Mouse (Mus musculus): ENCODE data around the gene Rnf187. TPM values are rescaled to one million over a fixed set of nuclear protein-coding genes. Genes with fewer than 3 reads are reported as not detected.

Rnf187 gene
- total RNA-seq, 2 experiments from 2014 or later: 150 to 151 TPM

GRCm38 (mm10) chr11:58914461-58915028 is 24.2 kb downstream of the Rnf187 start:
- intact Hi-C loops (cut with DNase I): no loop called here
- peak in 1 of 2 experiments; percentile 40 for DNase-seq

- no peak for DNase-seq
- intact Hi-C loops (cut with DNase I): no loop called here
Measured at GRCm38 (mm10) chr11:58913776-58914175, 24.9 kb downstream of the Rnf187 start.

GRCm38 (mm10) chr11:58904838-58905237 is 33.9 kb downstream of the Rnf187 start:
- intact Hi-C loops (cut with DNase I): loop anchor here (5.0 kb wide), 1 partner anchor 58 kb away; the partner anchor contains the start of gene Gm12258
- DNase-seq: peak in 1 of 2 experiments; percentile 27

GRCm38 (mm10) chr11:58904410-58904718 is 34.4 kb downstream of the Rnf187 start:
- no peak for DNase-seq
- intact Hi-C loops (cut with DNase I): loop anchor here (5.0 kb wide), 1 partner anchor 57 kb away; the partner anchor contains the start of gene Gm12258

GRCm38 (mm10) chr11:58903511-58904409 is 35.0 kb downstream of the Rnf187 start, which contains the start of gene Zfp39:
Gene Zfp39 (minus strand): TSS chr11:58904225.
- intact Hi-C loops (cut with DNase I): loop anchor here (5.0 kb wide), 1 partner anchor 56 kb away; the partner anchor contains the start of gene Gm12258
- peak; percentile 97 for DNase-seq

GRCm38 (mm10) chr11:58901080-58901479 is 37.6 kb downstream of the Rnf187 start:
- intact Hi-C loops (cut with DNase I): loop anchor here (5.0 kb wide), 1 partner anchor 54 kb away; the partner anchor contains the start of gene Gm12258
- no peak for DNase-seq

- intact Hi-C loops (cut with DNase I): no loop called here
Measured at GRCm38 (mm10) chr11:58897485-58897884, 41.2 kb downstream of the Rnf187 start.

GRCm38 (mm10) chr11:58894456-58894855 is 44.3 kb downstream of the Rnf187 start:
- no peak for DNase-seq
- intact Hi-C loops (cut with DNase I): no loop called here

More at GRCm38 (mm10) chr11:58897485-58897884, 41.2 kb downstream of the Rnf187 start:
- DNase-seq: no peak

- DNase-seq: no peak
- intact Hi-C loops (cut with DNase I): no loop called here
Measured at GRCm38 (mm10) chr11:58890511-58890910, 48.2 kb downstream of the Rnf187 start.

GRCm38 (mm10) chr11:58883756-58884155 is 55.0 kb downstream of the Rnf187 start:
- no peak for DNase-seq
- intact Hi-C loops (cut with DNase I): no loop called here

Small RNA genes within 50 kb of the gene (microRNA-seq; reads per million reads assigned to microRNA genes)
- gene Gm44313: 0.12 to 0.27 reads per million in 2 experiments

Other genes with a start within 250 kb of the Rnf187 start
- gene Olfr319, start 239.8 kb downstream of the Rnf187 start, total RNA-seq (2021): not detected
- gene Olfr318, start 214.9 kb downstream of the Rnf187 start, total RNA-seq (2021): not detected
- gene Olfr317, start 199.7 kb downstream of the Rnf187 start, total RNA-seq (2021): not detected
- not detected for gene Olfr316, start 186.2 kb downstream of the Rnf187 start, total RNA-seq (2021)
- not detected for gene Olfr315, start 165.7 kb downstream of the Rnf187 start, total RNA-seq (2021)
- not detected for gene Olfr314, start 156.0 kb downstream of the Rnf187 start, total RNA-seq (2021)
- gene Fam183b, start 137.0 kb downstream of the Rnf187 start, total RNA-seq (2021): not detected
- not detected for gene Olfr313, start 123.9 kb downstream of the Rnf187 start, total RNA-seq (2021)
- gene Olfr312, start 109.7 kb downstream of the Rnf187 start, total RNA-seq (2021): not detected
- not detected for gene Olfr311, start 99.7 kb downstream of the Rnf187 start, total RNA-seq (2021)
- 1 to 10 TPM; 2.5 to 3.7 TPM for gene Gm12258, start 91.8 kb downstream of the Rnf187 start, total RNA-seq (2021)
- 1 to 10 TPM; 3.2 to 3.6 TPM for gene 2810021J22Rik, start 71.7 kb downstream of the Rnf187 start, total RNA-seq (2021)
- gene Zfp39, start 34.7 kb downstream of the Rnf187 start, total RNA-seq (2021): 1 to 10 TPM; 3.5 to 3.9 TPM
- gene Btnl10, start 21.0 kb downstream of the Rnf187 start, total RNA-seq (2021): not detected
- 10 to 100 TPM in 1 of 2 experiments, 1 to 10 TPM in 1; 3.9 to 14.1 TPM for gene Hist3h2ba, start 10.0 kb upstream of the Rnf187 start, total RNA-seq (2021)
- gene Hist3h2a, start 15.8 kb upstream of the Rnf187 start, total RNA-seq (2021): 10 to 100 TPM; 22.0 to 28.0 TPM
- under 1 TPM; 0.10 to 0.19 TPM for gene Trim17, start 15.8 kb upstream of the Rnf187 start, total RNA-seq (2021)
- gene Trim11, start 39.2 kb upstream of the Rnf187 start, total RNA-seq (2021): 10 to 100 TPM; 17.6 to 18.1 TPM
- 100 to 1,000 TPM; 506 to 513 TPM for gene Obscn, start 197.5 kb upstream of the Rnf187 start, total RNA-seq (2021)
- 10 to 100 TPM; 14.7 to 17.7 TPM for gene Iba57, start 224.8 kb upstream of the Rnf187 start, total RNA-seq (2021)
- gene Gjc2, start 244.3 kb upstream of the Rnf187 start, total RNA-seq (2021): 1 to 10 TPM; 1.1 TPM

All from heart, postnatal 14 days (tissue).